Mouse (Mus musculus) forebrain, embryonic 13.5 days (tissue): ENCODE results near the gene Erbin. TPM values are rescaled to one million over a fixed set of nuclear protein-coding genes. Genes with fewer than 3 reads are reported as not detected.

Experiments
- ATAC-seq: fragments of 200-750 bp; cut with Nextera tagmentation; 2 replicates; pipeline ENCODE4 v1.8.0; 2017
- H3K27ac ChIP-seq: fragments of 300-500 bp; sonication (generic); 2 replicates; pipeline ENCODE4 v1.5.1; 2015; ENCODE audit warnings: inconsistent platforms, mild to moderate bottlenecking, moderate library complexity
- H3K27me3 ChIP-seq: fragments of 300-500 bp; sonication (generic); 2 replicates; pipeline ENCODE4 v1.6.1; 2015; ENCODE audit warnings: mild to moderate bottlenecking, inconsistent platforms
- H3K36me3 ChIP-seq: fragments of 300-500 bp; sonication (generic); 2 replicates; pipeline ENCODE4 v1.6.1; 2015; ENCODE audit warnings: mild to moderate bottlenecking, inconsistent platforms; ENCODE audit not compliant: poor library complexity, severe bottlenecking
- H3K4me1 ChIP-seq: fragments of 300-500 bp; sonication (generic); 2 replicates; pipeline ENCODE4 v1.6.1; 2015; ENCODE audit warnings: inconsistent platforms
- H3K4me2 ChIP-seq: fragments of 300-500 bp; sonication (generic); 2 replicates; pipeline ENCODE4 v1.6.1; 2015; ENCODE audit warnings: inconsistent platforms, mild to moderate bottlenecking, moderate library complexity
- H3K4me3 ChIP-seq: fragments of 300-500 bp; sonication (generic); 2 replicates; pipeline ENCODE4 v1.5.1; 2015; ENCODE audit warnings: mild to moderate bottlenecking, inconsistent platforms
- H3K9ac ChIP-seq: fragments of 300-500 bp; sonication (generic); 2 replicates; pipeline ENCODE4 v1.6.1; 2015; ENCODE audit warnings: mild to moderate bottlenecking, inconsistent platforms
- H3K9me3 ChIP-seq: fragments of 300-500 bp; sonication (generic); replicated peaks from 2 replicates; pipeline ENCODE4 v1.6.1; 2016; ENCODE audit warnings: inconsistent platforms
- WGBS: fragments of 180-500 bp; shearing (Covaris S2); methylation state at CpG from one replicate; pipeline ENCODE4 v1.1.7; 2015; 5-methylcytosine and 5-hydroxymethylcytosine counted together
- polyA plus RNA-seq: library from polyadenylated mRNA; unstranded; fragments of >200 nt; fragmentation: Nextera tagmentation; extraction: Ambion mirVana; gene quantifications from 2 replicates; pipeline ENCODE4 v1.2.1, GENCODE M21; 2015

Erbin gene
- polyA plus RNA-seq, 1 experiment from 2014 or later, result 15.6 TPM

GRCm38 (mm10) chr13:103794688-103795543 lies 125.4 kb downstream of the Erbin start:
- no peaks in the 10 kb centered on the region for H3K36me3 ChIP-seq
- H3K4me1 ChIP-seq, result peaks cover 10% of the 10 kb centered on the region
- no peak overlapping the region; the same call in 1 of the 2 replicates for H3K9ac ChIP-seq
- 56% methylated on average over 9 of the region's 9 CpGs for WGBS
- no peaks in the 10 kb centered on the region for H3K9me3 ChIP-seq
- H3K27me3 ChIP-seq, result no peaks in the 10 kb centered on the region
- no peak overlapping the region for H3K4me3 ChIP-seq
- ATAC-seq, result peak; percentile 79
- no peak overlapping the region for H3K4me2 ChIP-seq
- H3K27ac ChIP-seq, result no peak overlapping the region

- 34% methylated on average over 11 of the region's 11 CpGs for WGBS
Measured at GRCm38 (mm10) chr13:103779922-103780585, 140.3 kb downstream of the Erbin start.

GRCm38 (mm10) chr13:103777126-103777525 lies 143.2 kb downstream of the Erbin start:
- WGBS, result 70% methylated on average over 8 of the region's 8 CpGs
- Histone ChIP-seq H3K27ac (no peak overlapping the region), H3K36me3 (no peaks in the 10 kb centered on the region), H3K4me1 (peaks cover 10% of the 10 kb centered on the region), H3K4me2 (no peak overlapping the region), H3K27me3 (no peaks in the 10 kb centered on the region), H3K9ac (no peak overlapping the region), H3K9me3 (no peaks in the 10 kb centered on the region), H3K4me3 (no peak overlapping the region)
- ATAC-seq, result no peak

More at GRCm38 (mm10) chr13:103779922-103780585, 140.3 kb downstream of the Erbin start:
- no peak overlapping the region for H3K27ac ChIP-seq
- H3K9me3 ChIP-seq, result no peaks in the 10 kb centered on the region
- no peak overlapping the region for H3K4me2 ChIP-seq
- H3K27me3 ChIP-seq, result no peaks in the 10 kb centered on the region
- no peaks in the 10 kb centered on the region for H3K36me3 ChIP-seq
- H3K9ac ChIP-seq, result no peak overlapping the region
- no peak overlapping the region for H3K4me3 ChIP-seq
- no peaks in the 10 kb centered on the region for H3K4me1 ChIP-seq
- ATAC-seq, result peak; percentile 73

GRCm38 (mm10) chr13:103774119-103774757 lies 146.1 kb downstream of the Erbin start, which contains the start of gene Srek1:
TSS of gene Srek1 (minus strand) at chr13:103774608.
- under 1% methylated on average over 75 of the region's 81 CpGs for WGBS
- peak within 1 kb of the TSS; percentile 98 for H3K27ac ChIP-seq
- peaks cover 22% of the 10 kb centered on the region for H3K4me1 ChIP-seq
- peak within 1 kb of the TSS; percentile 85 for H3K9ac ChIP-seq
- peak within 1 kb of the TSS; percentile 63 for H3K4me3 ChIP-seq
- 0 out of 2 replicates have a peak, but pooled peaks cover 2% of the 10 kb centered on the region for H3K36me3 ChIP-seq
- H3K27me3 ChIP-seq, result no peaks in the 10 kb centered on the region
- H3K4me2 ChIP-seq, result peak within 1 kb of the TSS; percentile 63
- ATAC-seq, result peak; percentile 96
- no peaks in the 10 kb centered on the region for H3K9me3 ChIP-seq

GRCm38 (mm10) chr13:103773407-103774118 lies 146.8 kb downstream of the Erbin start:
- Histone ChIP-seq H3K9me3 (no peaks in the 10 kb centered on the region), H3K9ac (peak overlapping the region; percentile 85), H3K27ac (peak overlapping the region; percentile 98), H3K4me2 (peak overlapping the region; percentile 63), H3K4me1 (peaks cover 22% of the 10 kb centered on the region), H3K36me3 (0 out of 2 replicates have a peak, but pooled peaks cover 2% of the 10 kb centered on the region), H3K27me3 (no peaks in the 10 kb centered on the region), H3K4me3 (peak overlapping the region; percentile 63)
- ATAC-seq, result no peak; the same call in 1 of the 2 replicates
- WGBS, result 2% methylated on average over 36 of the region's 36 CpGs

GRCm38 (mm10) chr13:103772917-103773316 lies 147.4 kb downstream of the Erbin start:
- peak overlapping the region; percentile 85 for H3K9ac ChIP-seq
- H3K36me3 ChIP-seq, result peaks cover 4% of the 10 kb centered on the region; the same call in 1 of the 2 replicates
- H3K27ac ChIP-seq, result no peak overlapping the region
- H3K9me3 ChIP-seq, result no peaks in the 10 kb centered on the region
- no peaks in the 10 kb centered on the region for H3K27me3 ChIP-seq
- peaks cover 22% of the 10 kb centered on the region for H3K4me1 ChIP-seq
- H3K4me2 ChIP-seq, result peak overlapping the region; percentile 63
- peak overlapping the region; percentile 63 for H3K4me3 ChIP-seq
- WGBS, result 28% methylated on average over 5 of the region's 5 CpGs
- no peak for ATAC-seq

- ATAC-seq, result no peak
- no peak overlapping the region for H3K4me3 ChIP-seq
Measured at GRCm38 (mm10) chr13:103770821-103771220, 149.5 kb downstream of the Erbin start.

More at GRCm38 (mm10) chr13:103770821-103771220, 149.5 kb downstream of the Erbin start:
- no peak overlapping the region for H3K9ac ChIP-seq
- no peak overlapping the region for H3K4me2 ChIP-seq
- no peak overlapping the region for H3K27ac ChIP-seq
- H3K27me3 ChIP-seq, result no peaks in the 10 kb centered on the region
- H3K9me3 ChIP-seq, result no peaks in the 10 kb centered on the region
- H3K36me3 ChIP-seq, result peaks cover 20% of the 10 kb centered on the region; the same call in 1 of the 2 replicates
- H3K4me1 ChIP-seq, result peaks cover 22% of the 10 kb centered on the region

Other genes with a start within 250 kb of the Erbin start
- gene Srek1, start 145.9 kb downstream of the Erbin start, polyA plus RNA-seq, result 98.3 and 105 TPM in 2 replicates
- gene Nln, start 189.1 kb upstream of the Erbin start, polyA plus RNA-seq, result 22.3 and 25.7 TPM in 2 replicates
- 24.6 and 27.8 TPM in 2 replicates for gene Sgtb, start 189.2 kb upstream of the Erbin start, polyA plus RNA-seq